Mouse (Mus musculus) limb, embryonic 14.5 days (tissue): Measurements from ENCODE around the gene Naaladl2. TPM values are rescaled to one million over a fixed set of nuclear protein-coding genes. Genes with fewer than 3 reads are reported as not detected.
A peak's percentile ranks its signal among the peaks of the same experiment; 100 is the strongest.

ENCODE experiments used
- ATAC-seq: fragments of 200-750 bp; cut with Nextera tagmentation; 2 replicates; pipeline ENCODE4 v1.8.0; 2017; ENCODE audit warnings: low read depth, moderate number of reproducible peaks, moderate TSS enrichment; ENCODE audit not compliant: low FRiP score
- DNase-seq: peaks from one replicate; pipeline ENCODE4 v3.0.0-alpha.2; 2015; ENCODE audit warnings: low spot score
- H3K27ac ChIP-seq: fragments of 300-500 bp; sonication (generic); replicated peaks from 2 replicates; pipeline ENCODE4 v1.5.1; 2014; ENCODE audit warnings: low read depth, mild to moderate bottlenecking, low read length, moderate library complexity, mixed read lengths
- H3K27me3 ChIP-seq: fragments of 300-500 bp; sonication (generic); 2 replicates; pipeline ENCODE4 v1.6.1; 2014; ENCODE audit warnings: low read length, mixed read lengths; ENCODE audit not compliant: control insufficient read depth, insufficient read depth
- H3K36me3 ChIP-seq: fragments of 300-500 bp; sonication (generic); 2 replicates; pipeline ENCODE4 v1.6.1; 2014; ENCODE audit warnings: mild to moderate bottlenecking, low read length, moderate library complexity, mixed read lengths; ENCODE audit not compliant: control insufficient read depth, insufficient read depth
- H3K4me1 ChIP-seq: fragments of 300-500 bp; sonication (generic); 2 replicates; pipeline ENCODE4 v1.6.1; 2014; ENCODE audit warnings: antibody characterized with exemption, low read length, mixed read lengths; ENCODE audit not compliant: control insufficient read depth, insufficient read depth
- H3K4me2 ChIP-seq: fragments of 300-500 bp; sonication (generic); replicated peaks from 2 replicates; pipeline ENCODE4 v1.6.1; 2014; ENCODE audit warnings: low read depth, mild to moderate bottlenecking, low read length, moderate library complexity; ENCODE audit not compliant: severe bottlenecking
- H3K4me3 ChIP-seq: fragments of 300-500 bp; sonication (generic); replicated peaks from 2 replicates; pipeline ENCODE4 v1.5.1; 2014; ENCODE audit warnings: low read length
- H3K9ac ChIP-seq: fragments of 300-500 bp; sonication (generic); 2 replicates; pipeline ENCODE4 v1.6.1; 2014; ENCODE audit warnings: mild to moderate bottlenecking, low read depth, low read length, moderate library complexity; ENCODE audit not compliant: severe bottlenecking
- H3K9me3 ChIP-seq: fragments of 300-500 bp; sonication (generic); 2 replicates; pipeline ENCODE4 v1.6.1; 2016; ENCODE audit warnings: low read length; ENCODE audit not compliant: control insufficient read depth
- POLR2A ChIP-seq: fragments of 200-500 bp; IDR thresholded peaks from 2 replicates; pipeline ENCODE4 v1.8.0; 2012; ENCODE audit warnings: inconsistent platforms, mild to moderate bottlenecking, moderate library complexity, borderline replicate concordance; ENCODE audit not compliant: insufficient read depth, insufficient read length; ENCODE audit errors: extremely low read depth
- WGBS: fragments of 180-500 bp; shearing (Covaris S2); extraction: QIAGEN DNeasy Blood & Tissue Kit; methylation state at CpG from one replicate; pipeline ENCODE4 v1.1.7; 2014; 5-methylcytosine and 5-hydroxymethylcytosine counted together
- polyA plus RNA-seq, 2 experiments: library from polyadenylated mRNA; depleted of rRNA in 1 of 2; stranded (reverse) in 1 of 2; unstranded in 1 of 2; fragments of >200 nt; fragmentation: Nextera tagmentation in 1 of 2; extraction: Ambion mirVana in 1 of 2; gene quantifications; 2 replicates each; pipeline versions ENCODE4 v1.2.1 to v1.2.3; 2012 to 2014

Gene Naaladl2
- polyA plus RNA-seq, 2 experiments, result 0.89 to 2.3 TPM

DNA sequence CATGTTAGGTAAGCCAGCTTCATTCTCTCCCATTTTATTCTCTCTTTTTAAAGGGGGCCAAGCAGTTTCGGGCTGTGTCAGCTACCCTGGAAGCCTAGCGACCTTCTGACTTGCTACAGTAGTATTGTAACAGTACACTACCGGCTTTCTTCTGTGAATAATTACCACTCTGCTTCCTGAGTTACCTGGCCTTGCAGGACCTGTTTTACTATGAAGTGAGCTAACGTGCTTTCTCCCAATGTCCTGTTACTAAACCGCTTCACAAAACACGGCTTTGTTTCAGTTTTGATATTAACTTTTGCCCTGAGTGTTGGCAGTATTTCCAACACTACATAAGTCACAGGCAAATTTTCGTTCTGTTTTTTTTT is 360.6 kb downstream of the Naaladl2 start:
- Histone ChIP-seq H3K27ac (no peak overlapping the region), H3K4me2 (no peak overlapping the region), H3K36me3 (no peaks in the 10 kb centered on the region), H3K27me3 (no peaks in the 10 kb centered on the region), H3K9me3 (no peaks in the 10 kb centered on the region), H3K9ac (no peak overlapping the region), H3K4me1 (no peaks in the 10 kb centered on the region), H3K4me3 (no peak overlapping the region)
- DNase-seq, result no peak
- TF ChIP-seq POLR2A, result no peak
- 46% methylated on average over 7 of the region's 7 CpGs for WGBS
- ATAC-seq, result no peak

DNA sequence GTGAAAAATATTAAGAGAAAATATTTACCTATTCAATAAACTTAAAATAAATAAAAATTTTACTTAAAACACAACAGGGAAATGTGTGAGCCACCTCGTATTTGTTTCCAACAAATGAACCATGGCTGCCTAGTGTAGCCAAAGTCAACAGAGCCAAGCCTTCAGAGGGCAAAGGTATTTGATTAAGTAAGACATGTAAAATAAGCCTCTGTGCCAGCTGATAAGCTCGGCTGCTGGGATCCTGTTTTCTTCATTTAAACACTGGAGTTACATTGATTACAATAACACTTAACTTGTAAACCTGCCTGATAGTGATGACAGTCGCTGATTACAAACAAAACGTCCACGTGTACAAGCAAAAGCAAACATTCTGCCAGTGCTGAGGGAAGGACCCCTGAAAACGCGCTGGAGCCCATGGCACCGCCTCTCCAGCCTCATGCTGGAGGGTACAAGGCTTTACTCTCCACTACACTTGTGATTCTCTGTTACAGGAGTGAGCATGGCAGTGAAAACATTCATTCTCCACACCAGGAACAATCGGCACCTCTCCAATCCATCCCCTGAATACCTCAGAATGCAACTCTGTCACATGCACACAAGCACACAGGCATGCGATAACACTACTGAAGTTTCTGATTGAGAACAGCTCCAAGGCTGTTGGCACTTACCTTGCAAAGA is 361.1 kb downstream of the Naaladl2 start:
- no peak overlapping the region for H3K27ac ChIP-seq

DNA sequence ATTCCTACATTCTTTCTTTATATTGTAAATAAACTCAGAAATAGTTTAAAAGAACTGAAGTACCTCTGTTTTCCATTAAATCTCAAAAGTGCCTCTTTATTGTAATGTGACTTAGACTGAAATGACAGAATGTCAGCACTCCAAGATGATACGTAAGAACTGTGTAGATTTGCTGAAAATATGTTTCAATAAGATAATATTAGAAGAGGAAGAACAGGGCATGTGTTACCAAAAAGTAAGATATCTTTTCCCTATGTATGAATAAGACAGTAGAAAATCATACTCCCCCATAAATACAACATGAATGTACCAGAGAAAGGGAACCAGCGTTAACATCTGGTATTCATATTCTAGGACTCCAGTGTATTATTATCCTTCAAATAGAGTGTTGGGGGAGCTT is 362.4 kb downstream of the Naaladl2 start:
- peak; percentile 55; the same call in 1 of the 2 replicates for ATAC-seq
- Histone ChIP-seq H3K4me1 (0 out of 2 replicates have a peak, but pooled peaks cover 2% of the 10 kb centered on the region), H3K9ac (no peak overlapping the region), H3K4me3 (no peak overlapping the region), H3K9me3 (no peaks in the 10 kb centered on the region), H3K36me3 (no peaks in the 10 kb centered on the region), H3K27ac (no peak overlapping the region), H3K4me2 (no peak overlapping the region), H3K27me3 (no peaks in the 10 kb centered on the region)
- TF ChIP-seq POLR2A, result no peak
- 68% methylated on average over 2 of the region's 2 CpGs for whole genome bisulfite sequencing
- peak; percentile 44 for DNase-seq

More for the DNA sequence above, 361.1 kb downstream of the Naaladl2 start:
- no peak overlapping the region for H3K4me2 ChIP-seq
- H3K9ac ChIP-seq, result no peak overlapping the region
- H3K4me1 ChIP-seq, result 0 out of 2 replicates have a peak, but pooled peaks cover 1% of the 10 kb centered on the region
- no peak for ATAC-seq
- 53% methylated on average over 10 of the region's 10 CpGs for WGBS
- no peak for DNase-seq
- no peaks in the 10 kb centered on the region for H3K9me3 ChIP-seq
- no peaks in the 10 kb centered on the region for H3K27me3 ChIP-seq
- TF ChIP-seq POLR2A, result no peak
- H3K36me3 ChIP-seq, result no peaks in the 10 kb centered on the region
- no peak overlapping the region for H3K4me3 ChIP-seq

DNA sequence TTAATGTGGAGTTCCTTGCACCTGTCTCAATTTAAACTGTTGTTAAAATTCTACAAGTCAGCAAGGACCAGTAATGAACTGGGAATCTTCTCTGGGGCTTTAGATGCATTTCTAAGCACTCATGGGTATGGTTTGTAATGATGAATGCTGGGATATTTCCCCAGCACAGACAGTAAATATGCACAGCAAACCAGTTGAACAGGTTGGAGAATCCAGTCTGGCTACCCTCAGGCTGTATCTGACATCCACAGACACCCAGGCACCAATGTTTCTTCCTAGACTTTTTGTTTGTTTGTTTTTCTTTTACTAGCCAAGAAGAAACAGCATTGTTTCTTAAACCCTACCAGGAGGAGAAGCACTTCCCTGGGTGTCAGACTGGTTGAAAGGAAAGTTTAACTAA is 365.6 kb downstream of the Naaladl2 start:
- no peak overlapping the region for H3K4me2 ChIP-seq
- DNase-seq, result no peak
- H3K4me1 ChIP-seq, result 0 out of 2 replicates have a peak, but pooled peaks cover 2% of the 10 kb centered on the region
- no peak for TF ChIP-seq POLR2A
- H3K9me3 ChIP-seq, result no peaks in the 10 kb centered on the region
- H3K36me3 ChIP-seq, result no peaks in the 10 kb centered on the region
- no peak overlapping the region for H3K4me3 ChIP-seq
- no peak for ATAC-seq
- H3K9ac ChIP-seq, result no peak overlapping the region
- H3K27me3 ChIP-seq, result no peaks in the 10 kb centered on the region
- H3K27ac ChIP-seq, result no peak overlapping the region

DNA sequence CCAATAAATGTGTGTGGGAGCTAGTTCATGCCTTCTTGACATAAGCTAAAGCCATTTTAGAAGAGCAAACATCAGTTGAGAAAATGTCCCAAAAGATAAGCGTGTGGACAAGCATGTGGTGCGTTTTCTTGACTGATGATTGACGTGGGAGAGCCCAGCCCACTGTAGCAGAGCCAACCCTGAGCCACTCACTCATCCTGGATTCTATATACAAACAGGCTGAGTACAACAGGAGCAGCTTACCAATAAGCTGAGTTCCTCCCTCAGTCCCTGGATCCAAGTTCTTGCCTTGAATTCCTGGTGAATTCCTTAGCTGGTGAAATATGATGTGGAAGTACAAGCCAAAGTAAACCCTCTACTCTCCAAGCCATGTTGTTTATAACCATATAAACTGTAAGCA is 395.0 kb downstream of the Naaladl2 start:
- Histone ChIP-seq H3K4me3 (no peak overlapping the region), H3K4me2 (no peak overlapping the region), H3K36me3 (no peaks in the 10 kb centered on the region), H3K4me1 (no peaks in the 10 kb centered on the region), H3K9ac (no peak overlapping the region), H3K27me3 (no peaks in the 10 kb centered on the region), H3K9me3 (no peaks in the 10 kb centered on the region), H3K27ac (no peak overlapping the region)
- 79% methylated on average over 3 of the region's 3 CpGs for WGBS
- no peak for ATAC-seq
- DNase-seq, result no peak
- no peak for TF ChIP-seq POLR2A
